Mouse (Mus musculus): ENCODE results near the gene Apol8.

- TF ChIP-seq CTCF (IDR thresholded peaks at IDR 0.05; ENCODE audit: borderline replicate concordance, insufficient read depth, low read length) (no peak), POLR2A (IDR thresholded peaks at IDR 0.05; ENCODE audit: low read depth, low read length) (no peak)
Observed at GRCm38 (mm10) chr15:77805657-77806056, 48.9 kb upstream of the Apol8 start.

All from embryonic fibroblast, embryonic 13.5 days (primary cell).